Mouse (Mus musculus): ENCODE data around the gene Fam227a. TPM values are rescaled to one million over a fixed set of nuclear protein-coding genes. Genes with fewer than 3 reads are reported as not detected.
A peak's percentile ranks its signal among the peaks of the same experiment; 100 is the strongest.
"Not testable (repeated sequence)": the region's sequence is repeated elsewhere in the genome, so short reads cannot be mapped to it uniquely, and the experiment has no call there.

The Fam227a gene
- total RNA-seq, 2 experiments from 2014 or later, result 3.5 to 5.0 TPM

GRCm38 (mm10) chr15:79685141-79685641 is 26.4 kb upstream of the Fam227a start:
- no peak for ATAC-seq (replicated peaks; ENCODE audit: low FRiP score, poor library complexity, severe bottlenecking)

- no peak for ATAC-seq (replicated peaks; ENCODE audit: low FRiP score, poor library complexity, severe bottlenecking)
Observed at GRCm38 (mm10) chr15:79684616-79685015, 25.9 kb upstream of the Fam227a start.

- no peak for ATAC-seq (replicated peaks; ENCODE audit: low FRiP score, poor library complexity, severe bottlenecking)
Observed at GRCm38 (mm10) chr15:79683707-79684465, 25.1 kb upstream of the Fam227a start.

GRCm38 (mm10) chr15:79683146-79683545 is 24.4 kb upstream of the Fam227a start:
- ATAC-seq (replicated peaks; ENCODE audit: low FRiP score, poor library complexity, severe bottlenecking), result no peak

- ATAC-seq (replicated peaks; ENCODE audit: low FRiP score, poor library complexity, severe bottlenecking), result peak; percentile 56
Observed at GRCm38 (mm10) chr15:79681973-79682372, 23.2 kb upstream of the Fam227a start.

- ATAC-seq (replicated peaks; ENCODE audit: low FRiP score, poor library complexity, severe bottlenecking), result no peak
Observed at GRCm38 (mm10) chr15:79677936-79678335, 19.2 kb upstream of the Fam227a start.

- ATAC-seq (replicated peaks; ENCODE audit: low FRiP score, poor library complexity, severe bottlenecking), result not testable (repeated sequence)
Observed at GRCm38 (mm10) chr15:79671828-79672348, 13.1 kb upstream of the Fam227a start.

GRCm38 (mm10) chr15:79670972-79671299 is 12.2 kb upstream of the Fam227a start:
- ATAC-seq (replicated peaks; ENCODE audit: low FRiP score, poor library complexity, severe bottlenecking), result peak; percentile 61

GRCm38 (mm10) chr15:79670249-79670971 is 11.7 kb upstream of the Fam227a start, which contains the start of gene Tomm22:
Gene Tomm22 (plus strand): TSS chr15:79670861.
- ATAC-seq (replicated peaks; ENCODE audit: low FRiP score, poor library complexity, severe bottlenecking), result peak; percentile 99

GRCm38 (mm10) chr15:79669195-79669594 is 10.4 kb upstream of the Fam227a start:
- no peak for ATAC-seq (replicated peaks; ENCODE audit: low FRiP score, poor library complexity, severe bottlenecking)

GRCm38 (mm10) chr15:79664666-79665065 is 5.9 kb upstream of the Fam227a start:
- no peak for ATAC-seq (replicated peaks; ENCODE audit: low FRiP score, poor library complexity, severe bottlenecking)

GRCm38 (mm10) chr15:79661852-79662251 is 3.1 kb upstream of the Fam227a start:
- no peak for ATAC-seq (replicated peaks; ENCODE audit: low FRiP score, poor library complexity, severe bottlenecking)

- ATAC-seq (replicated peaks; ENCODE audit: low FRiP score, poor library complexity, severe bottlenecking), result peak; percentile 70
Observed at GRCm38 (mm10) chr15:79657837-79658530, 772 bp downstream of the Fam227a start.

- no peak for ATAC-seq (replicated peaks; ENCODE audit: low FRiP score, poor library complexity, severe bottlenecking)
Observed at GRCm38 (mm10) chr15:79656451-79656850, 2.3 kb downstream of the Fam227a start.

- 0 out of 2 replicates have a peak, but pooled peaks have one; percentile 16 for ATAC-seq (replicated peaks; ENCODE audit: low FRiP score, poor library complexity, severe bottlenecking)
Observed at GRCm38 (mm10) chr15:79651481-79651880, 7.3 kb downstream of the Fam227a start.

- peak; percentile 70 for ATAC-seq (replicated peaks; ENCODE audit: low FRiP score, poor library complexity, severe bottlenecking)
Observed at GRCm38 (mm10) chr15:79650569-79650968, 8.2 kb downstream of the Fam227a start.

GRCm38 (mm10) chr15:79648130-79648529 is 10.6 kb downstream of the Fam227a start:
- ATAC-seq (replicated peaks; ENCODE audit: low FRiP score, poor library complexity, severe bottlenecking), result no peak

GRCm38 (mm10) chr15:79645483-79645882 is 13.3 kb downstream of the Fam227a start:
- no peak for ATAC-seq (replicated peaks; ENCODE audit: low FRiP score, poor library complexity, severe bottlenecking)

GRCm38 (mm10) chr15:79641135-79641817 is 17.5 kb downstream of the Fam227a start:
- ATAC-seq (replicated peaks; ENCODE audit: low FRiP score, poor library complexity, severe bottlenecking), result no peak

GRCm38 (mm10) chr15:79630471-79630870 is 28.3 kb downstream of the Fam227a start:
- ATAC-seq (replicated peaks; ENCODE audit: low FRiP score, poor library complexity, severe bottlenecking), result no peak
